Mouse (Mus musculus): Measurements from ENCODE around the gene Cbl.

- TF ChIP-seq CTCF (conservative IDR thresholded peaks at IDR 0.05; ENCODE audit: insufficient read depth, insufficient read length, low read depth, low read length): peak; percentile 71
- no peak for TF ChIP-seq POLR2A (IDR thresholded peaks at IDR 0.05; ENCODE audit: low read depth, low read length)
Observed at GRCm38 (mm10) chr9:44119011-44119410, 114.8 kb downstream of the Cbl start.
